Mouse (Mus musculus): ENCODE measurements around the gene Gm10337.

The Gm10337 gene

DNA sequence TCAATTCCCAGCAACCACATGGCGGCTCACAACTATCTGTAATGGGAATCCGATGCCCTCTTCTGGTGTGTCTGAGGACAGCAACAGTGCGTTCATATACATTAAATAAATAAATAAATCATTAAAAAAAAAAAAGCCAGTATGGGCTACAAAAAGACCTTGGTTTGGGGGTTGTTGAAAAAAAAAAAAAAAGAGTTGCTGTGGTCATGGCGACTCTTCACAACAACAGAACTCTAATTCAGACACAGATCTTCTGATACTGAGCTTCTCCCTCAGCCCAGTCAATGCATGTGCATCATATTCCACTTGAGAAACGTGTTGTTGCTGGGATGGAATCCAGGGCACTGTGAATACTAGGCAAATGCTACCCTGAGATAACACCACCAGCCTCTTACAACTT, 49.1 kb downstream of the Gm10337 start:
- DNase-seq (ENCODE audit: low spot score in 2 of 2): no peak
